Mouse (Mus musculus): ENCODE measurements at regions not wholly inside any gene's neighbourhood (a gene's known extent, or its start where the extent isn't known, plus 50 kb on each side); places are given as distances from the start of the nearest gene placed in this dataset.

GRCm38 (mm10) chr4:57380063-57380800, 53.8 kb upstream of the Palm2 start:
- TF ChIP-seq CTCF (IDR thresholded peaks at IDR 0.05) (no peak), EP300 (IDR thresholded peaks at IDR 0.05) (no peak)
